Mouse (Mus musculus) thymus, postnatal 36 days (tissue): Measurements from ENCODE around the gene Gm12253.

ENCODE experiments used
- DNase-seq, 2 experiments: peaks; one replicate each; pipeline ENCODE4 v3.0.0; 2022; ENCODE audit warnings: mixed read lengths in 2 of 2

The Gm12253 gene

GRCm38 (mm10) chr11:58432259-58432658 is at the start of gene Gm12253:
Gene Gm12253, plus strand, starts transcription at chr11:58432559.
- DNase-seq, result no peak

DNA sequence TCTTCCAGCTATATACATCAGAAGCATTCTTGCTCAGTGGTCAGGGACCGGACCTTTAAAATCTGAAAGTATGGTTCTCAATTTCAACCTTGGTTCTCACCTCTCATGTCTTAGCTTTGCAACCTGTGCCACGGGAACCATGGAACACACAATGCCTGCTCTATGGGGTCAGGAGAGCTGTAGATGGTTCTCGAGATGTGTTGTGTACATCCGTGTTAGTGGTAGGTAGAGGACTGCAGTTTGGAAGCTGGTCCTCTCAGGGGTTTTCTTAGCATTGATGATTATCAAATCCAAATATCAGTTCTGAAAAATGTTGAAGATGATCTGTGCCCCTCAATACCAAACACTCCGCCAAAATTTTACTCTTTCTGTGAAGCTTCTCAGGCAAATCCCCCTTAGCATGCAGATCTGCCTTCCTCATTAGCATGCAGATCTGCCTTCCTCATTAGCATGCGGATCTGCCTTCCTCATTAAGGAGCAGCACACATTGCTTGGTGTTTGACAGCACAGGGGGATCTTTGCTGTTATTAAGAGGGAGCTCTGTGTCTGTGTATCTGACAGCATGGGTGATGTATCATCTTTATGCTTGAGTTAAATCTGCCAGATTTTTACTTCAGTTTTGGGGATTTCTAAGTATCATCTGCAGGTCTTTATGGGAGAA is 32.2 kb upstream of the Gm12253 start:
- DNase-seq, result no peak

DNA sequence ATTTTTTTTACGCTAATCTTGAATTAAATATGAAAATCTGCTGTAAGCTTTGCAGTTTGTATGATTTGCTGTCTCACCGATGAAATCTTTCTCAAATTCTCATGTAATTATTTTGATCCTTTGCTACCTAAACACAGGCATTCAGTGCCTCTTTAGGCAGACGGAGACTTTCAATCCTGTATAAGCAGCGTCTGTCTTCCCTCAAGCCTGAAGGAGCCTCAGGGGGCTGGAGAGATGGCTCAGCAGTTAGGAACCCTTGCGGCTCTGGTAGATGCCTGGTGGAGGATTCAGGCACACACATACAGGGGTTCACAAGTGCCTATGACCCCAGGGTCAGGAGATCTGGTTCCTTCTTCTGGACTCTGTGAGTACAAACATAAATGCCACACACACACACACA is 31.7 kb upstream of the Gm12253 start:
- no peak for DNase-seq

- DNase-seq, result no peak
Observed at GRCm38 (mm10) chr11:58408066-58408465, 24.3 kb upstream of the Gm12253 start.

DNA sequence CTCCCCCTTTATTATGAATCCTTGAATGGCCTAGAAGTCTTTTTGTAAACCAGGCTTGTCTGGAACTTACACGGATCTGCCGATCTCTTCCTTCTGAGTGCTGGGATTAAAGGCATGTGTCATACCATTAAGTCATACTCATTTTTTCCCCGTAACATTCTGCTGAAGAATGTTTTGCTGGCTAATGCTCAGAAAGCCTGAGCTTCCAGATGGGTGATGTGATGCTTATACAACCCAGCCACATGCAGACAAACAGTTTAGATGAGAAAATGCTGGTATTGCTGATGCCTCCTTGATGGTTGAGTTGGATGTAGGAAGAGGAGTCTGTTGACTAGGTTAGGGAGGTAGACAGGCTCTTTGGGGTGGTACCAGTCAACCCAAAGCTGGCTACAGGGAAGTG is 14.0 kb upstream of the Gm12253 start:
- no peak for DNase-seq

DNA sequence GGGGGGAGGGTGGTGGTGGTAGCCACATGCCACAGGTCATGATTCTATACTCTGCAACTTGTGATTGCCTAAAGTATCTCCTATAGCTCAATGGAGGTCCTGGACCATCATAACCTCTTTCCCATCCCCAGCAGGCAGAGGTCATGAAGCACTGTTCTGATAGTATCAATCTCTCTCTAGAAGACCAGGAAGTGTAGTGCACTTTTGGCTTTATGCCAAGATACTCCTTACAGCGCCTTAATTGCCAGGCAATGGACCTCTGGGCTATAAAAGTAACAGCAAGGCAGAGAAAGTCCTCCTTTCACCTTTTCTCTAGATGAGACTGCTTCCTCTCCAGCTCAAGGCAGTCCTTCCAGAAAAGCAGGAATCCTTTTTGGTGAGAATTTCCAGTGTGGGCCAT is 11.5 kb upstream of the Gm12253 start, which contains the start of gene 1810065E05Rik:
TSS of gene 1810065E05Rik (plus strand) at position 297 of the 400 bp plus-strand sequence.
- no peak for DNase-seq

- DNase-seq, result no peak
Observed at GRCm38 (mm10) chr11:58437866-58438265, 5.5 kb downstream of the Gm12253 start.

DNA sequence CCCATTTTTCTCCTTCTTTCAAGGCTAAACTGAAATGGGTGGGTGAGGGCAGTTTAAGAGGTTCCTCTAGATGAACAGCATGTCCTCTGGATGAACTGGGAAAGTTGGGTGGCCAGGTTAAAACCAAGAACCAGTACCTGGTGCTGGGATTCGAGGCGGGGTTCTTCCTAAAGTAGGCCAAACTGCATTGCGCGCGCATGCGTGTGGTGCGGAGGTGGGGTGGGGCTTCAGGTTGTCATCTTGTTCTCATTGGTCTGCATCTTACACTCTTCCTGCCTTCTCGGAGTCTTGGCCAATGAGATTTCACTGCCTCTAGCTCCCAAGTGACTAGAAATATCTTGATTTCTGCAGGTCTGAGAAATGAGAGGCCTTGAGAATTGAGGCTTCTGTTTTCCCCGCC is 20.4 kb downstream of the Gm12253 start, which contains the start of gene Lypd9:
TSS of gene Lypd9 (minus strand) at position 165 of the 400 bp plus-strand sequence.
- DNase-seq, result no peak

DNA sequence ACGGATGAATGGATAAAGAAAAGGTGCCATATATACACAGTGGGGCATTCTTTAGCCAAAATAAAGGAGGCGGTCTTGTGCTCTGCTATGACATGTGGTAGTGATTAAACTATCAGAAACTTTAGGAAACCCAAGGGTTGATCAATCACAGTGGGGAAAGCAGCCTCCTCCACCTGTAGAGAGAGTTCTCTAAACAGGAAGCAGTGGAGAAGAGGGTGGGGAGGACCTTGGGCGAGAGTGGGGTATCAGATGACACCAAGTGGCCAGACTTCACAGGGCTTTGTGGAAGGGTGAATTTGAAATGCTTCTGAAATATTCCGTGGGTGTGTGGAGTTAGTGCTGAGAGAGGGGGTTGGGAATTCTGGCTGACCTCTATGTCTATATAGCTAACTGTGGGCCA is 21.2 kb downstream of the Gm12253 start:
- no peak for DNase-seq

DNA sequence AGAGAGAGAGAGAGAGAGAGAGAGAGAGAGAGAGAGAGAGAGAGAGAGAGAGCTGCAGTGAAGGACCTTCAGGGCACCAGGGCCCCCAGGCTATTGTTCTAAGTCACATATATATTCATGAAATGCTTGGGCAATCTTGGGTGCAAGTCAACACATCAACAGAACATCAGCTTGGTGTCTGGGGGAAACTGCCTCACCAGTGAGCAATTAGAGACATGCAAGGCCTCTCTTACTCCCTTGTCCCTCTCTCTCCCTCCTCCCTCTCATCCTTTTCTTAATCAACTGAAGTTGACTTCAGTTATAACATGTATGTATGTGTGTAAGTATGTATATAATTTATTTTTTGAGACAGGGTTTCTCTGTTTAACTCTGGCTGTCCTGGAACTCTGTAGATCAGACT is 29.8 kb downstream of the Gm12253 start, which contains the start of gene Olfr30:
TSS of gene Olfr30 (minus strand) at position 101 of the 400 bp plus-strand sequence.
- no peak for DNase-seq
